Mouse (Mus musculus) MN1 (cell line): ENCODE data around the gene P2rx2.

Source experiments
- DNase-seq: peaks from one replicate; pipeline ENCODE4 v3.0.0-alpha.2; 2016; ENCODE audit warnings: low spot score

P2rx2 gene

GRCm38 (mm10) chr5:110342648-110343284 lies at the start of gene P2rx2:
Gene P2rx2 (minus strand): TSS chr5:110343212.
- no peak for DNase-seq

GRCm38 (mm10) chr5:110392727-110393126 lies 49.7 kb upstream of the P2rx2 start:
- no peak for DNase-seq

- no peak for DNase-seq
Measured at GRCm38 (mm10) chr5:110390631-110391030, 47.6 kb upstream of the P2rx2 start.

GRCm38 (mm10) chr5:110387332-110387731 lies 44.3 kb upstream of the P2rx2 start:
- DNase-seq: no peak

- no peak for DNase-seq
Measured at GRCm38 (mm10) chr5:110386371-110387330, 43.6 kb upstream of the P2rx2 start.

GRCm38 (mm10) chr5:110385263-110385662 lies 42.3 kb upstream of the P2rx2 start:
- no peak for DNase-seq

GRCm38 (mm10) chr5:110384491-110384890 lies 41.5 kb upstream of the P2rx2 start:
- no peak for DNase-seq

- DNase-seq: no peak
Measured at GRCm38 (mm10) chr5:110379823-110380222, 36.8 kb upstream of the P2rx2 start.

GRCm38 (mm10) chr5:110379086-110379485 lies 36.1 kb upstream of the P2rx2 start:
- no peak for DNase-seq

GRCm38 (mm10) chr5:110378181-110378583 lies 35.2 kb upstream of the P2rx2 start:
- DNase-seq: no peak

GRCm38 (mm10) chr5:110376802-110377433 lies 33.9 kb upstream of the P2rx2 start:
- peak; percentile 63 for DNase-seq

- no peak for DNase-seq
Measured at GRCm38 (mm10) chr5:110363822-110364545, 21.0 kb upstream of the P2rx2 start.

- no peak for DNase-seq
Measured at GRCm38 (mm10) chr5:110363179-110363821, 20.3 kb upstream of the P2rx2 start.

GRCm38 (mm10) chr5:110362813-110363178 lies 19.8 kb upstream of the P2rx2 start:
- DNase-seq: no peak

- no peak for DNase-seq
Measured at GRCm38 (mm10) chr5:110361465-110361864, 18.5 kb upstream of the P2rx2 start.

GRCm38 (mm10) chr5:110357531-110358179 lies 14.6 kb upstream of the P2rx2 start:
- peak; percentile 85 for DNase-seq

- DNase-seq: no peak
Measured at GRCm38 (mm10) chr5:110354716-110355115, 11.7 kb upstream of the P2rx2 start.

- DNase-seq: no peak
Measured at GRCm38 (mm10) chr5:110347006-110347405, 4.0 kb upstream of the P2rx2 start.

- no peak for DNase-seq
Measured at GRCm38 (mm10) chr5:110345553-110345952, 2.5 kb upstream of the P2rx2 start.

GRCm38 (mm10) chr5:110344524-110344923 lies 1.5 kb upstream of the P2rx2 start, which contains the start of gene Lrcol1:
Gene Lrcol1 (plus strand): TSS chr5:110344730.
- no peak for DNase-seq

- peak; percentile 69 for DNase-seq
Measured at GRCm38 (mm10) chr5:110338792-110339191, 4.2 kb downstream of the P2rx2 start.
